In the genomic region with DNA sequence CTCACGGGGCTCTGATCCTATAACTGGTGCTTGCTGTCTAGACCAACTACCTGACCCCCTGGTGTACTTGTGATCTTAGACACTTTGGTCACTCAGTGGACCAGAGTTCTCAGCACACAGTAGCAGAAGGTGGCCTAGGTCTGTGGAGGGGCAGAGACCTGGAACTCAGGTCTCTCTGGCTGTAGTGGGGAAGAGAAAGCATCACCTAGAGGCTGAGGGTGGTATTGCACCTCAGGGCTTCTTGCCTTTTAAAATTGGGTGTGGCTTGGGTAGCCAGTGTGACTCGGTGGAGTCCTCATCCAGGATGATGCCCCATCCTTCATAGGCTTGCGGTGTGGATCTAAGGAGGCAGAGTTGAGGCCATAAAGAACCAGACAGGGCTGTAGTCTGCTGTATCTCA, we compare ENCODE assay signal across 10 mouse cellular contexts. TPM values are rescaled to one million over a fixed set of nuclear protein-coding genes. Genes with fewer than 3 reads are reported as not detected.
DNase-seq lines count a peak whose midpoint lies in the region; ATAC-seq and TF ChIP-seq lines count a peak whose summit lies in the region.
"Had no signal": no experiment of that assay in that cellular context is flagged by ENCODE, and none has a peak within 500 bp of the region (broad histone marks: within the 10 kb centered on the region; RNA-seq: fewer than 3 reads in every experiment).

No protein-coding gene starts in this region.

- H3K4me2 ChIP-seq in forebrain, embryonic 11.5 days (ENCODE audit: low read depth, low read length, severe bottlenecking): no peak overlapping the region
- no peak overlapping the region for H3K4me2 ChIP-seq in forebrain, embryonic 14.5 days (ENCODE audit: low read length)
- no peak overlapping the region for H3K4me2 ChIP-seq in neural tube, embryonic 15.5 days
- H3K4me2 ChIP-seq in limb, embryonic 14.5 days (replicated peaks; ENCODE audit: low read depth, low read length, severe bottlenecking): no peak overlapping the region
- no peak overlapping the region for H3K4me2 ChIP-seq in forebrain, embryonic 16.5 days (ENCODE audit: low read length)
- H3K4me2 ChIP-seq: embryonic facial prominence, embryonic 12.5 days; lung, embryonic 15.5 days had no signal

- H3K27ac ChIP-seq in forebrain, embryonic 11.5 days (ENCODE audit: low read depth, low read length): no peak overlapping the region
- H3K27ac ChIP-seq in forebrain, embryonic 14.5 days (ENCODE audit: low read depth, low read length): no peak overlapping the region
- no peak overlapping the region for H3K27ac ChIP-seq in neural tube, embryonic 15.5 days (replicated peaks)
- H3K27ac ChIP-seq in limb, embryonic 14.5 days (replicated peaks; ENCODE audit: low read depth, low read length): no peak overlapping the region
- no peak overlapping the region for H3K27ac ChIP-seq in spleen, adult 2 months (ENCODE audit: insufficient read depth, low read length)
- no peak overlapping the region for H3K27ac ChIP-seq in forebrain, embryonic 16.5 days (ENCODE audit: low read length)
- H3K27ac ChIP-seq: embryonic facial prominence, embryonic 12.5 days; lung, embryonic 15.5 days had no signal

- H3K36me3 ChIP-seq in forebrain, embryonic 11.5 days (ENCODE audit: control insufficient read depth, insufficient read depth, low read length): no peaks in the 10 kb centered on the region
- no peaks in the 10 kb centered on the region for H3K36me3 ChIP-seq in forebrain, embryonic 14.5 days (ENCODE audit: control insufficient read depth, insufficient read depth, low read length)
- no peaks in the 10 kb centered on the region for H3K36me3 ChIP-seq in neural tube, embryonic 15.5 days
- H3K36me3 ChIP-seq in limb, embryonic 14.5 days (ENCODE audit: control insufficient read depth, insufficient read depth, low read length): peaks cover 15% of the 10 kb centered on the region; the same call in 1 of the 2 replicates
- no peaks in the 10 kb centered on the region for H3K36me3 ChIP-seq in spleen, adult 2 months (ENCODE audit: control insufficient read depth, insufficient read depth, low read length)
- H3K36me3 ChIP-seq in forebrain, embryonic 16.5 days (ENCODE audit: control insufficient read depth, insufficient read depth): no peaks in the 10 kb centered on the region
- H3K36me3 ChIP-seq: lung, embryonic 15.5 days had no signal

- no peak for TF ChIP-seq POLR2A in limb, embryonic 14.5 days (IDR thresholded peaks at IDR 0.05; ENCODE audit: borderline replicate concordance, extremely low read depth, insufficient read depth, insufficient read length)
- TF ChIP-seq POLR2A in spleen, adult 2 months (IDR thresholded peaks at IDR 0.05; ENCODE audit: low read depth, low read length): no peak

- no peaks in the 10 kb centered on the region for H3K9me3 ChIP-seq in forebrain, embryonic 11.5 days (ENCODE audit: control insufficient read depth, low read length)
- no peaks in the 10 kb centered on the region for H3K9me3 ChIP-seq in forebrain, embryonic 14.5 days (replicated peaks; ENCODE audit: control insufficient read depth, low read length)
- no peaks in the 10 kb centered on the region for H3K9me3 ChIP-seq in neural tube, embryonic 15.5 days (replicated peaks)
- H3K9me3 ChIP-seq in limb, embryonic 14.5 days (ENCODE audit: control insufficient read depth, low read length): no peaks in the 10 kb centered on the region
- H3K9me3 ChIP-seq in forebrain, embryonic 16.5 days (ENCODE audit: control insufficient read depth, low read length): no peaks in the 10 kb centered on the region
- H3K9me3 ChIP-seq: embryonic facial prominence, embryonic 12.5 days; lung, embryonic 15.5 days had no signal

- H3K9ac ChIP-seq in forebrain, embryonic 11.5 days (ENCODE audit: low read length): no peak overlapping the region
- H3K9ac ChIP-seq in forebrain, embryonic 14.5 days (ENCODE audit: low read length): no peak overlapping the region
- no peak overlapping the region for H3K9ac ChIP-seq in neural tube, embryonic 15.5 days (replicated peaks)
- no peak overlapping the region for H3K9ac ChIP-seq in limb, embryonic 14.5 days (ENCODE audit: low read depth, low read length, severe bottlenecking)
- H3K9ac ChIP-seq in forebrain, embryonic 16.5 days (replicated peaks; ENCODE audit: low read depth, low read length): no peak overlapping the region
- H3K9ac ChIP-seq: embryonic facial prominence, embryonic 12.5 days; lung, embryonic 15.5 days had no signal

- 63% methylated on average over 3 of the region's 3 CpGs for WGBS in forebrain, embryonic 11.5 days
- 70% methylated on average over 3 of the region's 3 CpGs for WGBS in forebrain, embryonic 14.5 days
- 62% methylated on average over 3 of the region's 3 CpGs for WGBS in neural tube, embryonic 15.5 days
- WGBS in limb, embryonic 14.5 days: 61% methylated on average over 3 of the region's 3 CpGs
- WGBS in spleen, adult 2 months: 50% methylated on average over 3 of the region's 3 CpGs
- 69% methylated on average over 3 of the region's 3 CpGs for WGBS in forebrain, embryonic 16.5 days

- H3K27me3 ChIP-seq in forebrain, embryonic 11.5 days (ENCODE audit: control insufficient read depth, insufficient read depth, low read length): no peaks in the 10 kb centered on the region
- H3K27me3 ChIP-seq in forebrain, embryonic 14.5 days (replicated peaks; ENCODE audit: control insufficient read depth, insufficient read depth, low read length): no peaks in the 10 kb centered on the region
- H3K27me3 ChIP-seq in neural tube, embryonic 15.5 days (replicated peaks): no peaks in the 10 kb centered on the region
- no peaks in the 10 kb centered on the region for H3K27me3 ChIP-seq in limb, embryonic 14.5 days (ENCODE audit: control insufficient read depth, insufficient read depth, low read length)
- no peaks in the 10 kb centered on the region for H3K27me3 ChIP-seq in spleen, adult 2 months (ENCODE audit: control insufficient read depth, insufficient read depth, low read length)
- H3K27me3 ChIP-seq in forebrain, embryonic 16.5 days (replicated peaks; ENCODE audit: control insufficient read depth, insufficient read depth, low read length): no peaks in the 10 kb centered on the region
- H3K27me3 ChIP-seq: embryonic facial prominence, embryonic 12.5 days; lung, embryonic 15.5 days had no signal

- H3K4me1 ChIP-seq in forebrain, embryonic 11.5 days (replicated peaks; ENCODE audit: control insufficient read depth, insufficient read depth, low read length): no peaks in the 10 kb centered on the region
- no peaks in the 10 kb centered on the region; the same call in 1 of the 2 replicates for H3K4me1 ChIP-seq in forebrain, embryonic 14.5 days (ENCODE audit: control insufficient read depth, insufficient read depth, low read length)
- H3K4me1 ChIP-seq in neural tube, embryonic 15.5 days: peaks cover 5% of the 10 kb centered on the region
- H3K4me1 ChIP-seq in limb, embryonic 14.5 days (ENCODE audit: control insufficient read depth, insufficient read depth, low read length): peaks cover 52% of the 10 kb centered on the region
- no peaks in the 10 kb centered on the region for H3K4me1 ChIP-seq in spleen, adult 2 months (ENCODE audit: control insufficient read depth, insufficient read depth, insufficient read length)
- 0 out of 2 replicates have a peak, but pooled peaks cover 3% of the 10 kb centered on the region for H3K4me1 ChIP-seq in forebrain, embryonic 16.5 days (replicated peaks; ENCODE audit: control insufficient read depth, insufficient read depth, low read length)

- DNase-seq in forebrain, embryonic 11.5 days (ENCODE audit: low spot score): peak; percentile 71
- no peak for DNase-seq in forebrain, embryonic 14.5 days (ENCODE audit: low spot score)
- peak; percentile 57 for DNase-seq in neural tube, embryonic 10.5 days (ENCODE audit: extremely low spot score, low spot score)
- DNase-seq in embryo, embryonic 10 days (ENCODE audit: low spot score): peak; percentile 54
- DNase-seq in limb, embryonic 14.5 days (ENCODE audit: low spot score): peak; percentile 59
- DNase-seq in spleen, adult 2 months (ENCODE audit: low read depth in 1 of 2, low spot score in 2 of 2): peak in 1 of 2 experiments; percentile 20

- TF ChIP-seq CTCF in spleen, adult 2 months (IDR thresholded peaks at IDR 0.05; ENCODE audit: extremely low read depth, insufficient read depth, insufficient read length, insufficient replicate concordance): peak; percentile 31; the same call in 1 of the 2 replicates

- ATAC-seq in forebrain, embryonic 11.5 days (replicated peaks; ENCODE audit: low FRiP score): no peak
- no peak for ATAC-seq in forebrain, embryonic 14.5 days
- no peak for ATAC-seq in neural tube, embryonic 15.5 days (ENCODE audit: low FRiP score)
- ATAC-seq in limb, embryonic 14.5 days (ENCODE audit: low FRiP score, low read depth): no peak
- ATAC-seq in forebrain, embryonic 16.5 days: no peak

- no peak overlapping the region for H3K4me3 ChIP-seq in forebrain, embryonic 11.5 days (ENCODE audit: low read depth, low read length)
- H3K4me3 ChIP-seq in forebrain, embryonic 14.5 days (ENCODE audit: low read depth, low read length): no peak overlapping the region
- no peak overlapping the region for H3K4me3 ChIP-seq in neural tube, embryonic 15.5 days (replicated peaks)
- H3K4me3 ChIP-seq in limb, embryonic 14.5 days (replicated peaks; ENCODE audit: low read length): no peak overlapping the region
- no peak overlapping the region for H3K4me3 ChIP-seq in spleen, adult 2 months (ENCODE audit: extremely low read depth, insufficient read depth, insufficient read length)
- no peak overlapping the region for H3K4me3 ChIP-seq in forebrain, embryonic 16.5 days (replicated peaks; ENCODE audit: low read length)
- H3K4me3 ChIP-seq: embryonic facial prominence, embryonic 12.5 days; lung, embryonic 15.5 days had no signal

RNA-seq across cellular contexts. Expression of a gene that starts 13.7 kb away (rescaled TPM):
- polyA plus RNA-seq in forebrain, embryonic 11.5 days (2014; fragmentation: Nextera tagmentation; extraction: Ambion mirVana): 20.9 and 23.7 TPM in 2 replicates
- polyA plus RNA-seq in forebrain, embryonic 14.5 days (2014; fragmentation: Nextera tagmentation; extraction: Ambion mirVana): 5.3 and 6.9 TPM in 2 replicates
- polyA plus RNA-seq in neural tube, embryonic 15.5 days (2015; fragmentation: Nextera tagmentation; extraction: Ambion mirVana): 21.5 and 29.0 TPM in 2 replicates
- polyA plus RNA-seq in limb, embryonic 14.5 days (2012; rRNA removed): 298 and 304 TPM in 2 replicates
- 256 and 260 TPM in 2 replicates for polyA plus RNA-seq in limb, embryonic 14.5 days (2014; fragmentation: Nextera tagmentation; extraction: Ambion mirVana)
- polyA plus RNA-seq in spleen, adult 2 months (2012; rRNA removed): 4.8 and 5.4 TPM in 2 replicates
- 4.8 and 8.7 TPM in 2 replicates for polyA plus RNA-seq in forebrain, embryonic 16.5 days (2015; fragmentation: Nextera tagmentation; extraction: Ambion mirVana)
